In the genomic region with DNA sequence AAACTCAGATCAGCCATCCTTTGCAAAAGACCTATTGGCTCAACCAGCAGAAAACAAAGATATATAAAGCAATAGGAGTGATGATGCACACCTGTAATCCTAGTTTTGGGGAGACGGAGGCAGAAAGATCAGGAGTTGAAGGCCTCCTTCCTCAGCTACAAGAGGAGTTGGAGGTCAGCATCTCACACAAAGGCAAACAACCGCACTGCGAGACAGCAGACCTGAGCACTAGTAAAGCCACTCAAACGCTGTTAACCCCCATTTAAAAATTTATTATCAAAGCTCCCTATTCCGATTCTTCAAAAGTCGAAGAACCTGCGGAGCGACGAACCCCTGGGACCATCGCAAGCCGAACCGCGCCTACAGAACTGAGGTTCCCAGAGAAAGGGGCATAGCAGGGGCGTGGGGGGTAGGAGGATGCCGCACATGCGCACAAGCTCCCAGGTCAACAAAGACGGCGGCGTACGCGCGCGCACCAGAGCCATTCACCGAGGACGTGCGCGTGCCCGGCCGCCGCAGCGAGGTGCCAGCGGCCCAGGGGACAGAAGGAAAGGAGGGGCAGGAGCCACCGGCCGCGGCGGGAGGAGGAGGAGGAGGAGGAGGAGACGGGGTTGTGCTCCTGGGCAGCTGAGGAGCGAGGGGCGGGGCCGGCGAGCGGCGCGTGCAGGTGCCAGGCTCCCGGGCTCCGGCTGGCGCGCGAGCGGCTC, we compare ENCODE assay signal across 8 mouse cellular contexts. TPM values are rescaled to one million over a fixed set of nuclear protein-coding genes. Genes with fewer than 3 reads are reported as not detected.
DNase-seq lines count a peak whose midpoint lies in the region; ATAC-seq and TF ChIP-seq lines count a peak whose summit lies in the region.

No protein-coding gene starts in this region.

- peak overlapping the region; percentile 98 for H3K4me3 ChIP-seq in cortical plate, adult 2 months (ENCODE audit: insufficient read depth, low read length)

- H3K4me1 ChIP-seq in cortical plate, adult 2 months (ENCODE audit: control insufficient read depth, insufficient read depth, low read length), result peaks cover 8% of the 10 kb centered on the region

- peak; percentile 86 to 94 for DNase-seq in gastrocnemius, adult 8-10 months (ENCODE audit: low spot score in 2 of 2)
- peak; percentile 95 for DNase-seq in induced T-regulatory cell, adult 2 months (ENCODE audit: low read depth)
- peak; percentile 81 to 95 for DNase-seq in left cerebral cortex, adult 9 months (ENCODE audit: low spot score in 2 of 2)
- DNase-seq in right cerebral cortex, postnatal 14 days, result peak; percentile 96
- DNase-seq in urinary bladder, postnatal 36 days (ENCODE audit: low spot score in 2 of 2), result peak; percentile 84 to 93

- TF ChIP-seq CTCF in cortical plate, adult 2 months (IDR thresholded peaks at IDR 0.05; ENCODE audit: extremely low read depth, insufficient read depth, low read length), result no peak

- H3K27ac ChIP-seq in cortical plate, adult 2 months (ENCODE audit: insufficient read depth, low read length), result peak overlapping the region; percentile 76

- TF ChIP-seq POLR2A in cortical plate, adult 2 months (IDR thresholded peaks at IDR 0.05; ENCODE audit: extremely low read depth, insufficient read depth, low read length), result peak; percentile 78; the same call in 1 of the 2 replicates

- ATAC-seq in activated CD4-positive, CD25-positive, alpha-beta regulatory T cell, adult 4 months, result peak; percentile 81
- peak; percentile 95 for ATAC-seq in megakaryocyte progenitor cell, adult 5-6 weeks (replicated peaks; ENCODE audit: poor library complexity)

RNA-seq across cellular contexts. Expression of a gene that starts 0.4 kb away (rescaled TPM):
- polyA plus RNA-seq in activated CD4-positive, CD25-positive, alpha-beta regulatory T cell, adult 4 months (2017; shearing (Covaris generic)), result 10 to 100 TPM in 1 of 2 experiments, 1 to 10 TPM in 1; 8.9 to 10.1 TPM
- 25.2 and 26.4 TPM in 2 replicates for polyA plus RNA-seq in cortical plate, adult 2 months (2012; rRNA removed)
- total RNA-seq in gastrocnemius, adult 8-10 months (2022), result 10 to 100 TPM; 46.1 to 59.4 (median 53.1) TPM
- total RNA-seq in megakaryocyte progenitor cell, adult 5-6 weeks (2015), result 37.6 and 40.7 TPM in 2 replicates
- 49.5 and 60.2 TPM in 2 replicates for total RNA-seq in megakaryocyte progenitor cell, adult 5-6 weeks (2017)

RNA-seq across cellular contexts. Expression of a gene that starts 14.6 kb away (rescaled TPM):
- polyA plus RNA-seq in activated CD4-positive, CD25-positive, alpha-beta regulatory T cell, adult 4 months (2017; shearing (Covaris generic)), result 100 to 1,000 TPM; 144 to 156 TPM
- polyA plus RNA-seq in cortical plate, adult 2 months (2012; rRNA removed), result 69.0 and 69.4 TPM in 2 replicates
- 10 to 100 TPM; 41.5 to 47.7 (median 44.5) TPM for total RNA-seq in gastrocnemius, adult 8-10 months (2022)
- 253 TPM in 2 replicates for total RNA-seq in megakaryocyte progenitor cell, adult 5-6 weeks (2015)
- total RNA-seq in megakaryocyte progenitor cell, adult 5-6 weeks (2017), result 200 and 202 TPM in 2 replicates

RNA-seq across cellular contexts. Expression of a gene that starts 43.1 kb away (rescaled TPM):
- polyA plus RNA-seq in activated CD4-positive, CD25-positive, alpha-beta regulatory T cell, adult 4 months (2017; shearing (Covaris generic)), result 10 to 100 TPM; 53.5 to 61.0 TPM
- polyA plus RNA-seq in cortical plate, adult 2 months (2012; rRNA removed), result 46.5 and 47.7 TPM in 2 replicates
- 10 to 100 TPM; 46.9 to 53.6 (median 52.8) TPM for total RNA-seq in gastrocnemius, adult 8-10 months (2022)
- total RNA-seq in megakaryocyte progenitor cell, adult 5-6 weeks (2015), result 99.8 and 103 TPM in 2 replicates
- total RNA-seq in megakaryocyte progenitor cell, adult 5-6 weeks (2017), result 85.1 and 107 TPM in 2 replicates

RNA-seq across cellular contexts. Expression of a gene that starts 57.0 kb away (rescaled TPM):
- polyA plus RNA-seq in activated CD4-positive, CD25-positive, alpha-beta regulatory T cell, adult 4 months (2017; shearing (Covaris generic)), result 10 to 100 TPM; 28.4 to 35.8 TPM
- polyA plus RNA-seq in cortical plate, adult 2 months (2012; rRNA removed), result 23.6 and 25.1 TPM in 2 replicates
- total RNA-seq in gastrocnemius, adult 8-10 months (2022), result 1 to 10 TPM; 4.3 to 7.2 (median 6.2) TPM
- total RNA-seq in megakaryocyte progenitor cell, adult 5-6 weeks (2015), result 20.2 and 26.4 TPM in 2 replicates
- 14.8 and 19.6 TPM in 2 replicates for total RNA-seq in megakaryocyte progenitor cell, adult 5-6 weeks (2017)

Comparison
In these comparisons a context has a peak if more than half of its experiments do, and no peak if none do; other contexts are left out.
1. Peak in every context shown above with its lines: DNase-seq, ATAC-seq, H3K4me3 ChIP-seq and H3K27ac ChIP-seq.
2. RNA of a gene that starts 14.6 kb away (total RNA-seq): 200 to 253 TPM in megakaryocyte progenitor cell, adult 5-6 weeks; 41.5 to 47.7 TPM in gastrocnemius, adult 8-10 months; every median in the first group is over 4 times any median in the second.